Mouse (Mus musculus): ENCODE measurements at regions not wholly inside any gene's neighbourhood (a gene's known extent, or its start where the extent isn't known, plus 50 kb on each side); places are given as distances from the start of the nearest gene placed in this dataset.

DNA sequence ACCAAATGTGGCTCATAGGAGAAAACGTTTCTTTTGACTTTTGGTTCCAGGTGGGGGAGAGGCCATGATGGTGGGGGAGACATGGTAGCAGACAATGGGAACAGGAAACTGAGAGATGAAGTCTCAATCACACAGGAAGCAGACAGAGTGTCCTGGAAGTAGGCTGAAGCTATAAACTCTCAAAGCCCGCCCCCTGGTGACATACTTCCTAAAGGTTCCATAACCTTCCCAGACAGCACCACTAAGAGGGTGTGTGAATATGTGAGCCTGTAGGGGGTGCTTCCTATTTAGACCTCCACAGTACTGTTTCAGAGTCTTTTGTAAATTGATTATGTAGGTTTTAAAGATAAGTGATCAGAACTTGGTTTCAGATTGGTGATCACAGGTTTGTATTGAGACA is 284.1 kb upstream of the Slc30a5 start:
- no peak for DNase-seq (ENCODE audit: low spot score)

GRCm38 (mm10) chr13:101115296-101115695 is 282.1 kb upstream of the Slc30a5 start:
- no peak for DNase-seq (ENCODE audit: low spot score)

- no peak for DNase-seq (ENCODE audit: low spot score)
These were observed 278.9 kb upstream of the Slc30a5 start for GRCm38 (mm10) chr13:101112176-101112575.

GRCm38 (mm10) chr13:101111773-101112172 is 278.5 kb upstream of the Slc30a5 start:
- DNase-seq (ENCODE audit: low spot score): no peak

- no peak for DNase-seq (ENCODE audit: low spot score)
These were observed 267.4 kb upstream of the Slc30a5 start for GRCm38 (mm10) chr13:101100621-101101020.

DNA sequence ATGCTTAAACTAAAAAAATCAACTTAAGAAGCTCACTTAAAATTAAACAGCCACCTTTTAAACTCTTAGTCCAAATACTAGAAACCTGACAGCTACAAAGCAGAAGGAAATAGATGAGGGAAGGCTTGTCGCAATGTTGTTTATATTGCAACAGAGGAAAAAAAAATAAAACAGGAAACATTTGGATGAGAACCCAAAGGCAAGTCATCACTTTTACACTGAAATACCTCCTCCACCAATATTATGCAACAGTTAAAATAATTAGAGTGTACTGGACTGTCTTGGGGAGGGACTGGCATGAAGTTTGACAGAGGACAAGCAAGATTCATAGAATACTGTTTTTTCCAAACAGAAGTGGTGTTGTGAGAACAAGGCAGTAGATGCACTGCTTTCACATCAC is 263.6 kb upstream of the Slc30a5 start:
- no peak for DNase-seq (ENCODE audit: low spot score)

DNA sequence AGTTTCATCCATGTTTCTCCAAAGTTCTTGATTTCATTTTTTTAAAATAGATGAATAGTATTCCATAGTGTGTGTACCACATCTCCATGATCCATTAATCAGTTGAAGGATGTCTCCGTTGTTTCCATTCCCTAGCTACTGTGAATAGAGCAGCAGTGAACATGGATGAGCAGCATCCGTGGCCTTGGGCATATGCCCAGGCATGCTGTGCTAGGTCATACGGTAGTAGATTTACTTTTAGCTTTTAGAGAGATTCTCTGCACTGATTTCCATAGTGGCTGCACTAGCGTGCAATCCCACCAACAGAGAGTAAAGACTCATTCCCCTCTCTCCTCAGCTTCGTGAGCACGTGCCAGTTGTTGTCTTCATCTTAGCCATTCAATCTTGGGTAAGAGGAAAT is 263.0 kb upstream of the Slc30a5 start:
- no peak for DNase-seq (ENCODE audit: low spot score)

DNA sequence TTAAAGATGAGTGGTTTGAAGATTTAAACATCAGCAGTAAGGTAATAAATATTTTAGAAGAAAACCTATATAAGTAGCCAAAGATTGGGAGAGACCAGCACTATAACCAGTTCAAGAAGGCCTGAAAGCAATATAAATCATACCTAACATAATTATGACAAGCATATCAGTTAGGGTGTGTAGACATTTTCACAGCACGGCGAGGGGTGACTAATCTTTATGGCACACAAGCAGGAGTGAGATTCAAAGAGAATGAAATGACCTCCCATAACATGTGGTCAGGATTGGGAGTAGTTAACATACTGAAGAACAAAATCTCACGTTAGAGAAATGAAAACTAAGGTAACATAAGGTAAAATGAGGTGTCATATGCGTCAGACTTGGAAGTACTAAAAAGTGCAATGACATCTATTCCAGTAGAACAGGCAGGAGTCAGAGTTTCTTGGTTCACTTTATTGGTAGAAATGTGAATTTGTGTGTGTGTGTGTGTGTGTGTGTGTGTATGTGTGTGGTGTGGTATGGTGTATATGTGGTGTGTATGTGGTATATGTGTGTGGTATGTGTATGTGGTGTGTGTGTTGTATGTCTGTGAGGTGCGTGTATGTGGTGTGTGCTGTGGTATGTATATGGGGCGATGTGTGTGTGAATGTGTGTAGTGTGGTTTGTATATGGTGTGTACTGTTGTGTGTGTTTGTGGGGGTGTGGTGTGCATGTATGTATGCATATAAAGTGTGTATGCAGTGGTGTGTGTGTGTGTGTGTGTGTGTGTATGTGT is 262.0 kb upstream of the Slc30a5 start:
- DNase-seq (ENCODE audit: low spot score): no peak

DNA sequence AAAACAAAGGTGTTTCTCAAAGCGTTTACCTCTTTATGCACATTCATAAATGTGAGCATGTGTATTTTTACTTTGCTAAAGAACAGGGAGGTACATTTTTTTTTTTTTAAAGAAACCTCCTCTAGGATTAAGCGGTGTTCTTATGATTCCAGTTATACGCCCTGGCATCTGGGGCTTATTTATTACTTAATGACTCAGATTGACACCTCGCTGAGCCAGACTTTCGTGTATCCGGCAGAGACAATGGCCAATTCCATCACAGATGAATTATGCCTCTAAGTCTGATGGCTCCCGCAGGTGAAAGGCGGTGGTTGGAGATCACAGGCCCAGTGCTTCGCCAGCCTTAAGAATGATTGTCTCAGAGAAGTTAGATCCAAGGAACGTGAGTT is 259.5 kb upstream of the Slc30a5 start:
- DNase-seq (ENCODE audit: low spot score): no peak

- no peak for DNase-seq (ENCODE audit: low spot score)
These were observed 259.0 kb upstream of the Slc30a5 start for GRCm38 (mm10) chr13:101092033-101092742.

- no peak for DNase-seq (ENCODE audit: low spot score)
These were observed 252.0 kb upstream of the Slc30a5 start for GRCm38 (mm10) chr13:101085182-101085581.

GRCm38 (mm10) chr13:101084193-101084592 is 251.0 kb upstream of the Slc30a5 start:
- DNase-seq (ENCODE audit: low spot score): no peak

DNA sequence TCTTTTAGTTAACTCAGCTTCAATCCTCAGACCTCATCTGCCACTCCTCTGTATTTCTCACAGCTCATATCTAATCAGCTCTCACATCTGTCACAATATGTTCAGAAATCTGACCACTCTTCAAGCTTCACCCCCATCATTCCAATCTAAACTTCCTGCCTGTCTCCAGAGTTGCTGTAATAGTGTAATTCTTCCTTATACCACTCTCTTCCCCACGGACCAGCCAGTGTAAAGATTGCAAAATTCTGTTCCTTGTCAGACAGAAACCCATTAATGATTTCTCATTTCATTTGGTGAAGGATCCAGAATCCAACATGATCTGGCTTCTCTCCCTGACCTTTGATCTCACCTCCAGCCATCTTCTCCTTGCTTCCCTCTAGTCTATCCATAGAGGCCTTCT is 250.2 kb upstream of the Slc30a5 start:
- DNase-seq (ENCODE audit: low spot score): no peak

- DNase-seq (ENCODE audit: low spot score): no peak
These were observed 235.3 kb upstream of the Slc30a5 start for GRCm38 (mm10) chr13:101068489-101068888.

DNA sequence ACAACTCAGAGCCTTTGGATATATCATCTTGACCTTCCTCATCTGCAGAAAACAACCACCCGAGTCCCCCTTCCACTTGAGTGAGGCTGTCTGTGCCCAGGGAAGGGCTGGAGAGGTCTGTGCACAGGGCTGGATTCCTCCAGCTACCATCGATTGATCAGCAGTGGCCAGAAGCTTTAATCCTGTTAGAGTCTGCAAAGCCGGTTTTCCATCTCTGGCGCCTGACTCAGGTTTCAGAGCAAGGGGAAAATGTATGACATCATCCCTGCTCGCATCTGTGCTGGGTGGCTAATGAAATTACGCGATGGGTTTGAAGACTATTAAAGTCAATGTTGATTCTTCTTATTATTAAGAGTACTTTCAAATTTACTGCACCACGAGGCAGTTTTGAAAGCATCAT is 229.4 kb upstream of the Slc30a5 start:
- no peak for DNase-seq (ENCODE audit: low spot score)

DNA sequence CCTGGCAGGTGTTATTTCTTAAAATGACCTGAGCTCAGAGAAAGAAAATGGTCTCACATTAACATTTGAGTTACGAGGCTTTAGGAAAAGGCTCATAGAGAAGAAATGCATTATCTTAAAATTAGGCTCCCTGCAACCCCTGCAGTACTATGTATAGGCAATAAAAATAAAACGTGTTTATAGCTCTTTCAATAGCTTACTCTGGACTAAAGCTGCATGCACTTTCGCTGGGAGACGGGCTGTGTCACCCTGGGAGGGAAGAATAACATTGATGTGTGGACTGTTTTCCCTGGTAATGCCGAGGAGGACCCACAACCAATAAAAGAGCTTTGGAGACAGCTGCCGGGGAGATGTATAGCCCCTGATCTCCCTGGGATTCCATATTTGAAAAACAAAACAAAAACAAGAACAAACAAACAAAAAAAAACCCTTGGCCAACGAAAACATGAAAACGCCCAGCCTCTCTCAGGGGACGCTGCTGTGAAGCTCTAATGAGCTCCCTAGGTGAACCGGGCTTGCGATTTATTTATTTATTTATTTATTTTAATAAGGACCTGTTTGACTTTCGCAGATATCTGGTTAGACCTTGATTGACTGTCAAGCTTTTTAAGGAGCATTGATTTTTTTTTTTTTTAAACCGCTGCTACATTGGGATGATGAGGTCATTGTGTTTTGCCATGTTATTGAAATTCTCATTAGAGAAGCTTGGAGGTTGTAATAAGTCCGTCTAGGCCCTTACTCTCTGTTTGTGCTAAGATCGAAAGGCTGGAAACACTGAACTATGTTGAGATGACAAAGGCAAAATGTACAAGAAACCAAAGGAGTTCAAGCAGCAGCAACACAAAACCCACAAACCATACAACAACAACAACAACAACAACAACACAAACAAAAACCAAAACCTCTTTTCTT is 228.3 kb upstream of the Slc30a5 start:
- no peak for DNase-seq (ENCODE audit: low spot score)

DNA sequence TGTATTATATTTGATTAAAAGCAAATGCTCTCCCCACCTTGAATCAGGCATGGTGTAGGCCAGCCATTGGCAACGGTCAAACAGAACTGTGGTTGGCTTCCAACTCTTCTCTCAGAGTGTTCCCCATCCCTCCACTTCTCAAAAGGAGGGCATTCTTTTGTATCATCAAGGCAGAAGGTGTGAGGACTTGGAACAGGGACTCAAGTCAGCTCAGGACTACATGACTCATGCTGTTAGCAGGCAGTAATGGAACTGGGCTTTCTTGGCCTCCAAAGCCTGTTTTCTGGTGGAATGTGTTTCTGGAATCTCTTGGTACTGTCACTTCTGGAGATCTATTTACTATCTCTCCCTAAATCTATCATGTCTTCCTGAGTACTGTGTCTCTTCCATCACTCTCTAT is 216.3 kb upstream of the Slc30a5 start:
- DNase-seq (ENCODE audit: low spot score): no peak

GRCm38 (mm10) chr13:101032594-101032993 is 199.4 kb upstream of the Slc30a5 start:
- no peak for DNase-seq (ENCODE audit: low spot score)

GRCm38 (mm10) chr13:101026043-101026442 is 192.8 kb upstream of the Slc30a5 start:
- DNase-seq (ENCODE audit: low spot score): no peak

DNA sequence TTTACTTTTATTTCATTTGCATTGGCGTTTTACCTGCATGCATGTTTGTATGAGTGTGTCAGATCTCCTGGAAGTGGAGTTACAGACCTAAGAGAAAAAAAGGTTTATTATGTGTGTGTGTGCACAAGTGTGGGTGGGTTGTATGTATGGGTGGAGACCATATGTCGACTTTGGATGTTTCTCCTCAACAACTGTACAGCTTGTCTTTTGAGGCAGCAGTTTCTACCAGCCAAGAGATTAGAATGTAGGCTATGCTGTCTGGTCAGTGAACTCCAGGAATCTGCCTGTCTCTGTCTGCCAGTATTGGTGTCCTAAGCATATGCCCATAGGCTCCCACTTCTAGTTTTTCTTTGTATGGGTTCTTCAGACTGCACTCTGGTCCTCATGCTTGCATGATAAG is 192.3 kb upstream of the Slc30a5 start:
- DNase-seq (ENCODE audit: low spot score): no peak

GRCm38 (mm10) chr13:101024971-101025370 is 191.7 kb upstream of the Slc30a5 start:
- DNase-seq (ENCODE audit: low spot score): no peak

- DNase-seq (ENCODE audit: low spot score): no peak
These were observed 186.0 kb upstream of the Slc30a5 start for GRCm38 (mm10) chr13:101019272-101019676.

- DNase-seq (ENCODE audit: low spot score): no peak
These were observed 183.8 kb upstream of the Slc30a5 start for GRCm38 (mm10) chr13:101017041-101017440.
